Mouse (Mus musculus): ENCODE measurements at regions not wholly inside any gene's neighbourhood (a gene's known extent, or its start where the extent isn't known, plus 50 kb on each side); places are given as distances from the start of the nearest gene placed in this dataset.
"Not testable (repeated sequence)": the region's sequence is repeated elsewhere in the genome, so short reads cannot be mapped to it uniquely, and the experiment has no call there.

DNA sequence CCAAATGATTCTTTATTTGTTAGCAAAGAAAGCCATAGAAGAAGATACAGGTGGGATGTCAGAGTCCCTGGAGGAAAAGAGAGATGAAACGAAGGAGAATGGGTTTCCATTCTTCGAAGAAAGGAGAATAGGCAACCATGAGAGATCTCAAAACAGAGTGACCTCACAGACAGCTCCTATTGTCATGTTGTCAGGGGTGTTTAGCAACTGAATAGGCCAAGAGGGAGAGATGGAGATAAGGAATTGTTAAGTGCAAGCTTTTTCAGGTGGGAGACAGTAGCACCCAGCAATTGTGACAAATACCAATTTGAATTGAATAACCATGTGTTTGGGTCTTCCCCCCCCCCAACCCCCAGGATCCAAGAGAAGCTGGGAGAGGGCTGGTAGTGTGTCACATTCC lies 1121.0 kb upstream of the 1700015G11Rik start:
- Histone ChIP-seq H3K9ac (ENCODE audit: low read length) (no peak overlapping the region), H3K27ac (ENCODE audit: low read length) (no peak overlapping the region), H3K4me3 (ENCODE audit: low read length) (no peak overlapping the region), H3K4me2 (ENCODE audit: low read depth, low read length) (no peak overlapping the region), H3K9me3 (ENCODE audit: control insufficient read depth, low read length) (no peaks in the 10 kb centered on the region; the same call in 1 of the 2 replicates), H3K36me3 (ENCODE audit: control insufficient read depth, insufficient read depth, low read length) (no peaks in the 10 kb centered on the region), H3K27me3 (ENCODE audit: control insufficient read depth, insufficient read depth, low read depth, low read length) (no peaks in the 10 kb centered on the region), H3K4me1 (replicated peaks; ENCODE audit: control insufficient read depth, insufficient read depth, low read length) (no peaks in the 10 kb centered on the region)
- 78% methylated on average over 2 of the region's 2 CpGs for WGBS
- no peak for ATAC-seq (ENCODE audit: low read depth)

DNA sequence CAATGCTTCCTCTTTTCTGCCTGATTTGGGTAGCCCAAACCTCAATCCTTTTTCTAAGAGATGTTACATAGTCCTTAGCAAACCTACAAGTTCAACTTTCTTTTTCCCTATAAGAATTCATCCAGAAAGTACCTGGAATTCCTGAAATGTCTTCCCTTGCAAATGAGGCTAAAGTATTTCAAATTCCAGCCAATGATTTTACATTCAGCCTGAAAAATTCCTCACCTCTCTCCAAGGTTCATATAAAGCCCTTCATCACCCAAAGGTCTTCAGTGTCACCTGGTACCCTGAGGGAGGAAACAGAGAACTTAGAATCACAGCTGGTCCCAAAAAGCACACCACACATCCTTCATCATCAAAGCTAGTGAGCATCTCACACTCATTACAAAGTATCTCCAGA lies 1102.1 kb upstream of the 1700015G11Rik start:
- ATAC-seq (ENCODE audit: low read depth), result no peak

DNA sequence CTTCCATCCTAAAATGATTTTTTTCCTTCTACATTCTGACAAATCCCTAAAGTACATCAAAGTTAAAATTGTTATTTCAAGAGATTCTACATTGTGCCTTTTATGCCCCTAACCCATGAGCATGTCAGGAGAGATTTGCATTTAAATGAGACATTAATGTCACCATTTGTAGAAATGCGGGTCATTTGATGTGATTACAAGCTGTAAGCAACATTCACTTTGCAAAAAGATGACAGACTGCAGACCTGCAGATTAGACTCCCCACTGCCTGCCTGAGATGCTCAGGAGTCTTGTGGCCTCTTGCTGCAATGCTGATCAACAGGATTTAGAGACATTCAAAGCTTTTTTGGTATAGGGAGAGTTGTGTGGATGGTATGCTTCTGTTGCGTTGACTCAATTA lies 1100.3 kb upstream of the 1700015G11Rik start:
- no peak for ATAC-seq (ENCODE audit: low read depth)
- WGBS, result 71% methylated on average over 2 of the region's 2 CpGs
- Histone ChIP-seq H3K4me2 (ENCODE audit: low read depth, low read length) (no peak overlapping the region), H3K9ac (ENCODE audit: low read length) (no peak overlapping the region), H3K36me3 (ENCODE audit: control insufficient read depth, insufficient read depth, low read length) (no peaks in the 10 kb centered on the region), H3K4me3 (ENCODE audit: low read length) (no peak overlapping the region), H3K27ac (ENCODE audit: low read length) (no peak overlapping the region), H3K9me3 (ENCODE audit: control insufficient read depth, low read length) (no peaks in the 10 kb centered on the region), H3K4me1 (replicated peaks; ENCODE audit: control insufficient read depth, insufficient read depth, low read length) (no peaks in the 10 kb centered on the region), H3K27me3 (ENCODE audit: control insufficient read depth, insufficient read depth, low read depth, low read length) (no peaks in the 10 kb centered on the region)

More for the DNA sequence above, 1102.1 kb upstream of the 1700015G11Rik start:
- Histone ChIP-seq H3K4me2 (ENCODE audit: low read depth, low read length) (no peak overlapping the region), H3K9me3 (ENCODE audit: control insufficient read depth, low read length) (no peaks in the 10 kb centered on the region), H3K36me3 (ENCODE audit: control insufficient read depth, insufficient read depth, low read length) (no peaks in the 10 kb centered on the region), H3K27me3 (ENCODE audit: control insufficient read depth, insufficient read depth, low read depth, low read length) (no peaks in the 10 kb centered on the region), H3K27ac (ENCODE audit: low read length) (no peak overlapping the region), H3K4me1 (replicated peaks; ENCODE audit: control insufficient read depth, insufficient read depth, low read length) (no peaks in the 10 kb centered on the region), H3K4me3 (ENCODE audit: low read length) (no peak overlapping the region), H3K9ac (ENCODE audit: low read length) (no peak overlapping the region)

DNA sequence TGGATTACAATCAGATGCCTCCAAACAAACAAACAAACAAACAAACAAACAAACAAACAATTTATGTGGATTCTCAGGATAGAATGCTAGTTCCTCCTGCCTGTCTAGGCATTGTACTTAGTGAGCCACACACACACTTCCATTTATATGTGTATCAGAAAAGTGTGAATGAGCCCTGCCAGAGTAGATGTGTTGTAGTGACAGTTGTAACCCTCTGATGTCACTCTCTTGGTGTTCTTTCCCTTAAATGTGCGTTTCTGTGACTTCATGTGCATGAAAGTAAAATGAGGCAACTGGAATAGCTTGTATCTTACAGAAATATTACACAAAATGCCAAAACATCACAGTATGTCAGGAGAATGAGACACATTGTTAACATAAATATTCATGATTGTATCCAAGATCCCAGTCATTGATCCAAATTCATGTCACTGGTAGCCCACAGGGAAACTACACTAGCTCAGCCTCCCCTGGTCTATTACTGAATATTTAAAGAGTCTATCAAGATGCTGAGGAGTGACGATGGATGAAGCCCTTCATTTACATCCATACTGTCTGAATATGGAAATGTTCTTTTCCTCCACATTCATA lies 1093.8 kb upstream of the 1700015G11Rik start:
- Histone ChIP-seq H3K9me3 (ENCODE audit: control insufficient read depth, low read length) (no peaks in the 10 kb centered on the region), H3K4me3 (ENCODE audit: low read length) (no peak overlapping the region), H3K36me3 (ENCODE audit: control insufficient read depth, insufficient read depth, low read length) (no peaks in the 10 kb centered on the region), H3K27me3 (ENCODE audit: control insufficient read depth, insufficient read depth, low read depth, low read length) (no peaks in the 10 kb centered on the region), H3K27ac (ENCODE audit: low read length) (no peak overlapping the region), H3K9ac (ENCODE audit: low read length) (no peak overlapping the region), H3K4me1 (replicated peaks; ENCODE audit: control insufficient read depth, insufficient read depth, low read length) (no peaks in the 10 kb centered on the region), H3K4me2 (ENCODE audit: low read depth, low read length) (no peak overlapping the region)
- ATAC-seq (ENCODE audit: low read depth), result no peak
- 70% methylated on average over 2 of the region's 2 CpGs for WGBS

DNA sequence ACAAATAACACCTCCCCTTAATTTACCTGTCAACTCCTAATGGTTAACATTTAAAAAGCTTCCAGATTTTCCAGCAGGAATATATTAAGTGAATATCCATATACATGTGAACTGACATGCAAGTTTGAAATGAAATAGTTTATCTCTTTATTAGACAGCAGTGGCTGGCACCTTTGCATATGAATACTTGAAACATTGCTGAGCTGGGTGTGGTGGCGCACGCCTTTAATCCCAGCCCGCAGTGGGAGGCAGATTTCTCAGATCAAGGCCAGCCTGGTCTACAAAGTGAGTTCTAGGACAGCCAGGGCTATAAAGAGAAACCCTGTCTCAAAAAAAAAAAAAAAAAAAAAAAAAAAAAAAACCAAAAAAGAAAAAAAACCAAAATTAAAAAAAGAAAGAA lies 1092.1 kb upstream of the 1700015G11Rik start:
- H3K27ac ChIP-seq (ENCODE audit: low read length), result no peak overlapping the region
- H3K9me3 ChIP-seq (ENCODE audit: control insufficient read depth, low read length), result no peaks in the 10 kb centered on the region
- H3K4me3 ChIP-seq (ENCODE audit: low read length), result no peak overlapping the region
- WGBS, result 79% methylated on average over 3 of the region's 3 CpGs
- H3K36me3 ChIP-seq (ENCODE audit: control insufficient read depth, insufficient read depth, low read length), result no peaks in the 10 kb centered on the region
- H3K4me1 ChIP-seq (replicated peaks; ENCODE audit: control insufficient read depth, insufficient read depth, low read length), result no peaks in the 10 kb centered on the region
- H3K27me3 ChIP-seq (ENCODE audit: control insufficient read depth, insufficient read depth, low read depth, low read length), result no peaks in the 10 kb centered on the region
- ATAC-seq (ENCODE audit: low read depth), result no peak
- no peak overlapping the region for H3K4me2 ChIP-seq (ENCODE audit: low read depth, low read length)
- no peak overlapping the region for H3K9ac ChIP-seq (ENCODE audit: low read length)

DNA sequence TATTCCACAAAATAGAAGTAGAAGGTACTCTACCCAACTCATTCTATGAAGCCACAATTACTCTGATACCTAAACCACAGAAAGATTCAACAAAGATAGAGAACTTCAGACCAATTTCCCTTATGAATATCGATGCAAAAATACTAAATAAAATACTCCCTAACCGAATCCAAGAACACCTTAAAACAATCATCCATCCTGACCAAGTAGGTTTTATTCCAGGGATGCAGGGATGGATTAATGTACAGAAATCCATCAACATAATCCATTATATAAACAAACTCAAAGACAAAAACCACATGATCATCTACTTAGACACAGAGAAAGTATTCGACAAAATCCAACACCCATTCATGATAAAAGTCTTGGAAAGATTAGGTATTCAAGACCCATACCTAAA lies 1070.3 kb upstream of the 1700015G11Rik start:
- H3K4me1 ChIP-seq (replicated peaks; ENCODE audit: control insufficient read depth, insufficient read depth, low read length); ATAC-seq (ENCODE audit: low read depth); H3K27ac ChIP-seq (ENCODE audit: low read length); H3K4me2 ChIP-seq (ENCODE audit: low read depth, low read length); H3K36me3 ChIP-seq (ENCODE audit: control insufficient read depth, insufficient read depth, low read length); H3K9ac ChIP-seq (ENCODE audit: low read length); H3K4me3 ChIP-seq (ENCODE audit: low read length); H3K27me3 ChIP-seq (ENCODE audit: control insufficient read depth, insufficient read depth, low read depth, low read length); H3K9me3 ChIP-seq (ENCODE audit: control insufficient read depth, low read length): not testable (repeated sequence)
- 82% methylated on average over 3 of the region's 3 CpGs for WGBS

DNA sequence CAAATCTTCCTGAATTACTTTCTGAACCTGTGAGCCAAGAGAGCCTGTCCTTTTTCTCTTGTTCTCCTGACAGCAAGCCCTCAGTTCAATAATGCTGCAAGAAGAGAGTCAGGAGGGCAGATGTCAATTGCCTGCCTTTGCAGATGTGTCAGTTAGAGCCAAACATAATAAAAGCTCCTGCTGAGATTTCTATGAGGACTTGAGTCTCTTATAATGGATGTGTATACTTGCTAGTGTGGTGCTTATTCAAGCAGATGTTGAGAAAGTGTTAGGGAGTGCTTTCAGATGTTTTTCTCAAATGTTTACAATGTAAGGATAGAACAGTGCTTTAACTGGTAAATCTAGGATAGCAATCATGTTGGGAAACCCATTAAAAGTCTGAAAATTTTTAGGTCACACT lies 1055.1 kb upstream of the 1700015G11Rik start:
- H3K4me1 ChIP-seq (replicated peaks; ENCODE audit: control insufficient read depth, insufficient read depth, low read length), result no peaks in the 10 kb centered on the region
- no peaks in the 10 kb centered on the region for H3K27me3 ChIP-seq (ENCODE audit: control insufficient read depth, insufficient read depth, low read depth, low read length)
- peak; percentile 60; the same call in 1 of the 2 replicates for ATAC-seq (ENCODE audit: low read depth)
- no peak overlapping the region for H3K27ac ChIP-seq (ENCODE audit: low read length)
- H3K36me3 ChIP-seq (ENCODE audit: control insufficient read depth, insufficient read depth, low read length), result no peaks in the 10 kb centered on the region
- no peaks in the 10 kb centered on the region; the same call in 1 of the 2 replicates for H3K9me3 ChIP-seq (ENCODE audit: control insufficient read depth, low read length)
- no peak overlapping the region for H3K4me3 ChIP-seq (ENCODE audit: low read length)
- no peak overlapping the region for H3K4me2 ChIP-seq (ENCODE audit: low read depth, low read length)
- no peak overlapping the region for H3K9ac ChIP-seq (ENCODE audit: low read length)

Data from lung, embryonic 16.5 days (tissue).